8 mouse cellular contexts compared by ENCODE assay signal in genomic region chr17:5491801-5492745, GRCm38 (mm10). TPM values are rescaled to one million over a fixed set of nuclear protein-coding genes. Genes with fewer than 3 reads are reported as not detected.
DNase-seq lines count a peak whose midpoint lies in the region; ATAC-seq lines count a peak whose summit lies in the region.

Gene Zdhhc14, plus strand, starts transcription at chr17:5492557.

- H3K4me1 ChIP-seq in intestine, embryonic 14.5 days (replicated peaks; ENCODE audit: control insufficient read depth, insufficient read depth, low read length): peaks cover 9% of the 10 kb centered on the region

- intact Hi-C loops in left cerebral cortex, postnatal 10 days (cut with DNase I): loop anchor here (5.0 kb wide), 3 partner anchors 40 to 60 kb away; partner anchors contain the start of gene Tmem242

- peaks cover 16% of the 10 kb centered on the region for H3K27me3 ChIP-seq in intestine, embryonic 14.5 days (replicated peaks; ENCODE audit: control insufficient read depth, insufficient read depth, low read length)

- H3K9me3 ChIP-seq in intestine, embryonic 14.5 days (ENCODE audit: control insufficient read depth, low read length): no peaks in the 10 kb centered on the region

- H3K27ac ChIP-seq in intestine, embryonic 14.5 days (ENCODE audit: low read depth): peak within 1 kb of the TSS; percentile 70

- H3K36me3 ChIP-seq in intestine, embryonic 14.5 days (ENCODE audit: control insufficient read depth, insufficient read depth, low read length): no peaks in the 10 kb centered on the region

- peak; percentile 94 for ATAC-seq in intestine, embryonic 14.5 days (replicated peaks; ENCODE audit: low FRiP score, low TSS enrichment, low read depth)
- ATAC-seq in megakaryocyte progenitor cell, adult 5-6 weeks (replicated peaks; ENCODE audit: poor library complexity): peak; percentile 83

- peak; percentile 91 for DNase-seq in adrenal gland, adult 8-10 months
- DNase-seq in embryo, embryonic 11.5 days (ENCODE audit: low read depth, low spot score): peak; percentile 79
- DNase-seq in gastrocnemius, postnatal 25 days: peak; percentile 91
- peak; percentile 92 for DNase-seq in intestine, embryonic 14.5 days (ENCODE audit: low spot score)
- peak; percentile 90 to 94 for DNase-seq in left cerebral cortex, postnatal 10 days (ENCODE audit: extremely low spot score in 1 of 2, low spot score in 2 of 2)
- peak; percentile 95 for DNase-seq in right cerebral cortex, postnatal 10 days (ENCODE audit: low spot score in 2 of 2)
- DNase-seq in urinary bladder, postnatal 14 days (ENCODE audit: low spot score): peak; percentile 91

- WGBS in intestine, embryonic 14.5 days: 0% methylated on average over 66 of the region's 70 CpGs

- peak within 1 kb of the TSS; percentile 74 for H3K4me3 ChIP-seq in intestine, embryonic 14.5 days (ENCODE audit: low read depth, low read length)

- H3K4me2 ChIP-seq in intestine, embryonic 14.5 days (ENCODE audit: low read length): peak within 1 kb of the TSS; percentile 99

- peak within 1 kb of the TSS; percentile 46 for H3K9ac ChIP-seq in intestine, embryonic 14.5 days (ENCODE audit: low read length)

RNA-seq across cellular contexts. Expression of gene Zdhhc14, which starts in this region (rescaled TPM):
- 1 to 10 TPM; 3.9 to 7.1 (median 5.9) TPM for total RNA-seq in adrenal gland, adult 8-10 months (2022)
- 1 to 10 TPM; 2.8 to 3.1 TPM for total RNA-seq in gastrocnemius, postnatal 25 days (2021)
- 2.1 and 2.6 TPM in 2 replicates for polyA plus RNA-seq in intestine, embryonic 14.5 days (2014; fragmentation: Nextera tagmentation; extraction: Ambion mirVana)
- total RNA-seq in left cerebral cortex, postnatal 10 days (2021): 10 to 100 TPM; 25.9 to 29.4 TPM
- total RNA-seq in megakaryocyte progenitor cell, adult 5-6 weeks (2015): 2.1 and 2.2 TPM in 2 replicates
- 1.00 and 1.7 TPM in 2 replicates for total RNA-seq in megakaryocyte progenitor cell, adult 5-6 weeks (2017)

Comparison
In these comparisons a context has a peak if more than half of its experiments do, and no peak if none do; other contexts are left out.
1. Peak in every context shown above with its lines: DNase-seq, ATAC-seq, H3K4me3 ChIP-seq and H3K27ac ChIP-seq.